Mouse (Mus musculus) brain, embryonic 14.5 days (tissue): ENCODE data around the gene Abhd12.

Experiments
- CTCF ChIP-seq: fragments of 200-500 bp; IDR thresholded peaks from 2 replicates; pipeline ENCODE4 v1.5.1; 2012; ENCODE audit warnings: inconsistent platforms, mild to moderate bottlenecking, moderate library complexity, borderline replicate concordance; ENCODE audit not compliant: insufficient read depth, insufficient read length; ENCODE audit errors: extremely low read depth
- POLR2A ChIP-seq: fragments of 200-500 bp; IDR thresholded peaks from 2 replicates; pipeline ENCODE4 v1.6.1; 2012; ENCODE audit warnings: mild to moderate bottlenecking, inconsistent platforms, borderline replicate concordance; ENCODE audit not compliant: poor library complexity, insufficient read depth, insufficient read length, severe bottlenecking; ENCODE audit errors: extremely low read depth

GRCm38 (mm10) chr2:150851251-150851650, 53.3 kb downstream of the Abhd12 start:
- TF ChIP-seq CTCF: no peak
- TF ChIP-seq POLR2A: no peak
